Mouse (Mus musculus): ENCODE data around the gene Polr2e. TPM values are rescaled to one million over a fixed set of nuclear protein-coding genes. Genes with fewer than 3 reads are reported as not detected.

Gene Polr2e
- polyA plus RNA-seq, 1 experiment from 2014 or later: 233 TPM

DNA sequence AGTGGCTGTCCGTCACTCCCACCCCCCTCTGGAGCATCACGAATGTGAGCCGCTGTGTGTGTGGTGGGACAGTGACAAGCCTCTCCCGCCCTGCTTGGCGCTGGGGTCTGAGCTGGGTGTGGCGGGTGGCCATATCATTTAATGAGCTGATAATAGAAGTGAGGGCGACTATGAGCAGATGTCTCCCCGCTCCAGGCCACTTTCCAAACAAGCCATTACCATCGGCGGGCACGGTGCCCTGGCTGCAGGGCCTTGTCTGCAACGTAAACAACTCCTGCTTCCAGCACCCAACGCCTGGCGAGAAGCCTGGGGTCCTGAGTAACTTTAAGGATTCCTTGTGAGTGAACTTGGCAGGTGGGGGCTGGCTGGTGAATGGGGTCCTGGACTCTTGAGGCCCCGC is 41.8 kb downstream of the Polr2e start:
- Histone ChIP-seq H3K27me3 (ENCODE audit: insufficient read depth, poor library complexity, severe bottlenecking) (peaks cover 49% of the 10 kb centered on the region), H3K4me3 (peak overlapping the region; percentile 68), H3K27ac (peak overlapping the region; percentile 85), H3K36me3 (peaks cover 32% of the 10 kb centered on the region), H3K9me3 (no peaks in the 10 kb centered on the region), H3K4me1 (peaks cover 37% of the 10 kb centered on the region)
- WGBS: 4% methylated on average over 15 of the region's 15 CpGs
- DNase-seq (ENCODE audit: low spot score): no peak

DNA sequence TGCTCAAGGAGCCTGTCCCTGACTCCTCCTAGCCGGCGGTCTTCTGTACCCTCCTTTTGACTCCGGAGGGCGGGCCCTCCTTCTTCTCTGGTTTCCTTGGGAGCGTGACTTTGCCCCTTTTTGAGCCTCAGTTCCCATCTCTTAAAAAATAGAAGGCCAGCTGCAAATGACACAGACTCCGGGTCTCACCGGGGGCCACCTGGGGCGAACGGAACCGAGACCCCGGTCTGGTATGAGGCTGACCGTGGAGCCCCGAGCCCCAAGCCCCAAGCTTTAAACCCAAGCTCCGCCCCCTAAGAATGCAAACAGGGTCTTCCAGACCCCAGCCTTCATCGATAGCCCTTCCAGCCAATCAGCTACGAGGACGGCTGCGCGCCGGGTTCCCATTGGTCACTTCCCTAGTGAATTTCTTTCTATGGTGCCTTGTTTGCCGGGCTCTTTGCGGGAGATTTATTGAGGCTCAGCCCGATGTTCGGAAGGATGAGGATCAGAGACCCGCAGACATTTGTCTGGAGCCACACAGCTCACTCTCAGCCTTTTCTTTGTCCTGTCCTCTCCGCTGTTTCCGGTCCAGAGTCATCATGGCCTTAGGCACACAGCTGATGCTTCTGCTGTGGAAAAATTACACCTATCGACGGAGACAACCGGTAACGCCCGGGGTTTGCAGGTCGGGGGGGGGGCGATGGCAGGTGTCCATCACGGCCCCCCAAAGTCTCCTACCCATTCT is 42.4 kb downstream of the Polr2e start:
- Histone ChIP-seq H3K27ac (peak overlapping the region; percentile 85), H3K4me1 (peaks cover 31% of the 10 kb centered on the region), H3K9me3 (no peaks in the 10 kb centered on the region), H3K36me3 (peaks cover 38% of the 10 kb centered on the region), H3K27me3 (ENCODE audit: insufficient read depth, poor library complexity, severe bottlenecking) (peaks cover 43% of the 10 kb centered on the region), H3K4me3 (peak overlapping the region; percentile 68)
- peak; percentile 94 for DNase-seq (ENCODE audit: low spot score)
- WGBS: under 1% methylated on average over 35 of the region's 35 CpGs

DNA sequence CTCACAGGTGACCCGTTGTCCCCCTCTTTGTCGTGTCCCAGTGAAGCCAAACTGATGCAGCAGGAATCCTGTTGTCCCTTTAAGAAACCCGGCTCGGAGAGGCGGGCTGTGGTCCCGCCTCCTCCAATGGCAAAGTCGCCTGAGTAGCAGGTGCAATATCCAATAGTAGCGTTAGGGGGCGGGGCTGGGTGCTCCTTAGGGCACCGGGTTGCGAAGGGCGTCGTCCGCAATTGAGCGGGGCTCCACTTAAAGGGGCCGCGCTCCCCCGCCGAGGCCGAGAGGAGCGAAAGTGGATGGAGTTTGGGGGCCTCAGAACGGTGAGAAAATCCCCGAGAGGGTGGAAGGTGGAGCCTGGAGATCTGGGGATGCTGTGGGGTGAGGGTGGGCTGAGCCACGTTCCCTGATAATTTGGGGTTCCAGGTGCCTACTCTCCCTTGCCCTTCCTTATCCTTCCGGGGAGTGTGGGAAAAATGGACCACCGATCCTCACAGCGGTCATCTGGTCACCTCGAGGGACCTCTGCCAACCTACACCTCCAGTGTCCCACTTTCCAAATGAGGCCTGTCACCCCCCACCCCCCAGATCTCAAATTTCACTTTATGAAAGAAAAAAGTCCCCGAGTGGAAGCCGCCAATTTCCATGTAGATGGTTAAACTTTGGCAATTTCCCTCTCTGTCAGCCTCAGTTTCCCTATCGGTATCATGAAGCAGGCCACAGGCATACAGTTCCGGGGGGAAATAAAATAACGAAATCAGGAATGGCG is 43.1 kb downstream of the Polr2e start, which contains the start of gene Abca7:
Gene Abca7, plus strand, starts transcription at position 223 of the 762 bp plus-strand sequence.
- WGBS: under 1% methylated on average over 34 of the region's 34 CpGs
- peaks cover 36% of the 10 kb centered on the region for H3K27me3 ChIP-seq (ENCODE audit: insufficient read depth, poor library complexity, severe bottlenecking)

DNA sequence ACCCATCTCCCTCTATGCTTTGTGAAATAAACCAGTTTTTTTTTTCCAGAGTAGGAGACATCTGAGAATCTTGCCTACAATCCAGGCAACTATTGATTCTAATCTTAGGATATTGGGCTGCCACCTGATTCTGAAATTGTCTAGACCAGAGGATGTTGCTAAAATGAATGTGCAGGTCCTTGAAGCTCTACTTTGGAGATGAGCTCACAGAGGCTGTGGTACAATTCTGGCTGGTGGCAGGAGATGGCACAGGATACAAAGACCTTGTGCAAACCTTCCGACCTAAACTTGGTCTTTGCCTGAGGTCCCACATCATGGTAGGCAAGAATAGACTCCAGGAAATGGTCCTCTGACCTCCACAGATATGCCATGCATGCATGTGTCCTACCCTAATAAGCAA is 44.0 kb downstream of the Polr2e start:
- Histone ChIP-seq H3K27me3 (ENCODE audit: insufficient read depth, poor library complexity, severe bottlenecking) (peaks cover 27% of the 10 kb centered on the region), H3K27ac (no peak overlapping the region), H3K4me1 (peaks cover 33% of the 10 kb centered on the region), H3K4me3 (no peak overlapping the region), H3K9me3 (0 out of 2 replicates have a peak, but pooled peaks cover 3% of the 10 kb centered on the region), H3K36me3 (peaks cover 54% of the 10 kb centered on the region)
- 57% methylated on average over 1 of the region's 1 CpGs for WGBS
- no peak for DNase-seq (ENCODE audit: low spot score)

More for the DNA sequence above, 43.1 kb downstream of the Polr2e start, which contains the start of gene Abca7:
- peak; percentile 98 for DNase-seq (ENCODE audit: low spot score)
- Histone ChIP-seq H3K9me3 (0 out of 2 replicates have a peak, but pooled peaks cover 3% of the 10 kb centered on the region), H3K27ac (peak within 1 kb of the TSS; percentile 85), H3K4me1 (peaks cover 28% of the 10 kb centered on the region), H3K4me3 (peak within 1 kb of the TSS; percentile 68), H3K36me3 (peaks cover 46% of the 10 kb centered on the region)

DNA sequence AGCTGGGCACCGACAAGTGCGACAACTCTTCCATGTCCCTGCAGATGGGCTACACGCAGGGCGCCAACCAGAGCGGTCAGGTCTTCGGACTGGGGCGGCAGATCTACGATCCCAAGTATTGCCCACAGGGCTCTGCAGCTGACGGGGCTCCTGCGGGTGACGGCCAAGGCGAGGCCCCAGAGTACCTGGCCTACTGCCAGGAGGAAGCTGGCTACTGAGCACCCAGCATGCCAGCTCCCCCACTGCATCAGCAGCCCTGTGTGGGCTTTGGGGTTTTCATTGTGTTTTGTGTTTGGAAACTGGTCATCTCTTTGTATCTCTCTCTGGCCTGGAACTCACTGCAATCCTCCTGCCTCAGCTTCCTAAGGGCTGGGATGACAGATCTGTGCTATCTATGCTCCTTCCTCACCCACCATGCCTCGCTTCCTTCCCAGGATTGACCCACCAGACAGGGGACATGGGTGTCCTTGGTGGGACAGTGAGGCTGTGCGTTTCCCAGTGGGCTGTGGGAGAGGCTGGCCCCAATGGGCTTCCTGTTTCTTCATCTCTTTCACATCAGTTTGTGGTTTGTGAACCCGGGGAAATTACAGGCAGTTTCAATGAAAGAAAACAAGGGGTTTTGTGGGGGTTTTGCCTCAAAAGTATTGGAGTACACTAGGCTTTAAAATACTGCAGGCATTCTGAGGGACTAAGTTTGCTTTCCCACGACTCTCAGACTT is 45.0 kb downstream of the Polr2e start:
- H3K9me3 ChIP-seq: 0 out of 2 replicates have a peak, but pooled peaks cover 3% of the 10 kb centered on the region
- DNase-seq (ENCODE audit: low spot score): no peak
- peak overlapping the region; percentile 1; the same call in 1 of the 2 replicates for H3K27ac ChIP-seq
- peaks cover 17% of the 10 kb centered on the region for H3K27me3 ChIP-seq (ENCODE audit: insufficient read depth, poor library complexity, severe bottlenecking)
- H3K36me3 ChIP-seq: peaks cover 58% of the 10 kb centered on the region
- 90% methylated on average over 16 of the region's 16 CpGs for WGBS
- H3K4me3 ChIP-seq: no peak overlapping the region
- H3K4me1 ChIP-seq: peaks cover 42% of the 10 kb centered on the region

DNA sequence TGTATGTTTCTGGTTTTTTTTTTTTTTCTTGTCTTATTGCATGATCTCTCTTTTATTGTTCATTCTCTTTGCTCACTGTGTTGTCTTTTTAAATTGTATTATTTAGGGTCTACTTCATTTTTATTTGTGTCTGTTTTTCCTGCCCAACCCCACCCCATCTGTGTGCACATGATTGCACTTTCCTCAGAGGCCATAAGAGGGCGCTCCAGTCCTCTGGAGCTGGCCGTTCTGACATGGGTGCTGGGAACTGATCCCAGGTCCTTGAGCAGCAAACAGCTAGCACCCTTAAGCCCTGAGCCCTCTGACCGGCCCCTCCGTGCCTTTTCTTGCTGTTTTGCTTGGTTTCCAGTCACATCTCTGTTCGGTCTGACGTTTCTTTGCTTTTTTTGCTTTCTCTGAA is 48.0 kb downstream of the Polr2e start:
- H3K4me3 ChIP-seq: 0 out of 2 replicates have a peak overlapping the region, but pooled peaks have one; percentile 3
- H3K4me1 ChIP-seq: peaks cover 53% of the 10 kb centered on the region
- no peak for DNase-seq (ENCODE audit: low spot score)
- H3K27ac ChIP-seq: no peak overlapping the region
- no peaks in the 10 kb centered on the region for H3K27me3 ChIP-seq (ENCODE audit: insufficient read depth, poor library complexity, severe bottlenecking)
- 0 out of 2 replicates have a peak, but pooled peaks cover 3% of the 10 kb centered on the region for H3K9me3 ChIP-seq
- WGBS: 90% methylated on average over 6 of the region's 6 CpGs
- H3K36me3 ChIP-seq: peaks cover 56% of the 10 kb centered on the region

DNA sequence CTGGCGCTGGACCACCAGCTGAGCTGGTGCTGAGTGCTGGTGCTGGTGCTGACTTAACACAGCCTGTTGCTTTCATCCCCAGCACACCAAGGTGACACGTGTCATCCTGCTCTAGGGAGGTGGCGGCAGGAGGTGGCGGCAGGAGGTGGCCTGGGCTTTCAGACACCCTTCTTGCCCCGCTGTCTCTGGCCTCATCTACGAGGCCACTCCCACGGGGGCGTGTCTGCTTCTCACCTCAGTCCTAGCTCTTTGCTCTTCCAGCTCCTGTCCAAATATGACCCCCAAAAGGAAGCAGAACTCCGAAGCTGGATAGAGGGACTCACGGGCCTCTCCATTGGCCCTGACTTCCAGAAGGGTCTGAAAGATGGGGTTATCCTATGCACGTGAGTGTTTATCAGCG is 48.5 kb downstream of the Polr2e start:
- Histone ChIP-seq H3K36me3 (peaks cover 56% of the 10 kb centered on the region), H3K4me1 (peaks cover 55% of the 10 kb centered on the region), H3K27ac (no peak overlapping the region), H3K9me3 (0 out of 2 replicates have a peak, but pooled peaks cover 3% of the 10 kb centered on the region), H3K27me3 (ENCODE audit: insufficient read depth, poor library complexity, severe bottlenecking) (no peaks in the 10 kb centered on the region), H3K4me3 (peak overlapping the region; percentile 86; the same call in 1 of the 2 replicates)
- 67% methylated on average over 12 of the region's 12 CpGs for WGBS
- no peak for DNase-seq (ENCODE audit: low spot score)

DNA sequence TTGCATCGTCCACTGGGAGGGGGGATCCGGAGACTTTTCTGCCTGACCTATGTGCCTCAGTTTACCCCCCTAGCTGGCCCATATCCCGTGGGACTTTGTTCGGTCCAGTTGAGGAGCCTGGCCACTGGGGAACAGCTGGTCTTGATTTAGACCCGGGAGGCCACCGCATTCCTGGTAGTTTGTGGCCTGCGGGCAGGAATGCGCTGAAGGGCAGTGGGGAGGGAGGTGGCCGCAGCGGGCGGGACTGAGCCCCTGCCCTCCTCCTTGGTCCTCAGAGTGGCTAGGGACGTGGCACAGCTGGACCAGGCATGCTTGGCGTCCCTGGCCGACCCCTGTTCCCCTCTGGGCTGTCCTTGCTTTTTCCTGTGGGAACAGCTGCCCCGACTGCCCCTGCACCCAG is 49.7 kb downstream of the Polr2e start:
- Histone ChIP-seq H3K9me3 (0 out of 2 replicates have a peak, but pooled peaks cover 3% of the 10 kb centered on the region), H3K4me3 (peak overlapping the region; percentile 86), H3K4me1 (peaks cover 61% of the 10 kb centered on the region), H3K27me3 (ENCODE audit: insufficient read depth, poor library complexity, severe bottlenecking) (no peaks in the 10 kb centered on the region), H3K36me3 (peaks cover 48% of the 10 kb centered on the region), H3K27ac (peak overlapping the region; percentile 98)
- no peak for DNase-seq (ENCODE audit: low spot score)
- WGBS: 13% methylated on average over 15 of the region's 15 CpGs

DNA sequence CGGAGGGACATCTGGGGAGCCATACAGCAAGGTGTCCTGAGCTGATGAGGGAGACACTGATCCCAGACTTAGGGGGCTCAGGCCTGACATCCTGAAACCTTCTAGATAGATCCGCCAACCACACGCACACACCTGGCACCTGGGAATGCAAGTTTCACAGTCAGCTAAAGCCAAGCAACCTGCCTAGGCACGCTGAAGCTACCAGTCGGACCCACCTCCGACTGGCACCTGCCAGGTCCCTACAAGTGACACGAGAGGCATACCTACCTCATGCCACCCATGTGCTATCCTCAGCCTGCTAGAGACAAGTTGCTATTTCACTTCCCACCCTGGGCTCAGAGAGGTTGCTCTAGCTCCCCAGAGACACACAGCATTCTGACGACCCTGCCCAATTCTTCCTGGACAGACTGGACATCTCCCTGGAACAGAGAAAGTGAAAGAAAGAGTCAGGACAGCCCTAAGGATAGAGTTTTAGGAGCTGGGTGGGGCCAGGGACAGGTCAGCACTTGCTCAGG is 50.3 kb downstream of the Polr2e start:
- H3K27me3 ChIP-seq (ENCODE audit: insufficient read depth, poor library complexity, severe bottlenecking): no peaks in the 10 kb centered on the region
- H3K36me3 ChIP-seq: peaks cover 42% of the 10 kb centered on the region
- DNase-seq (ENCODE audit: low spot score): no peak
- peak overlapping the region; percentile 86 for H3K4me3 ChIP-seq
- WGBS: 24% methylated on average over 8 of the region's 8 CpGs
- peaks cover 60% of the 10 kb centered on the region for H3K4me1 ChIP-seq
- H3K27ac ChIP-seq: peak overlapping the region; percentile 98
- 0 out of 2 replicates have a peak, but pooled peaks cover 3% of the 10 kb centered on the region for H3K9me3 ChIP-seq

DNA sequence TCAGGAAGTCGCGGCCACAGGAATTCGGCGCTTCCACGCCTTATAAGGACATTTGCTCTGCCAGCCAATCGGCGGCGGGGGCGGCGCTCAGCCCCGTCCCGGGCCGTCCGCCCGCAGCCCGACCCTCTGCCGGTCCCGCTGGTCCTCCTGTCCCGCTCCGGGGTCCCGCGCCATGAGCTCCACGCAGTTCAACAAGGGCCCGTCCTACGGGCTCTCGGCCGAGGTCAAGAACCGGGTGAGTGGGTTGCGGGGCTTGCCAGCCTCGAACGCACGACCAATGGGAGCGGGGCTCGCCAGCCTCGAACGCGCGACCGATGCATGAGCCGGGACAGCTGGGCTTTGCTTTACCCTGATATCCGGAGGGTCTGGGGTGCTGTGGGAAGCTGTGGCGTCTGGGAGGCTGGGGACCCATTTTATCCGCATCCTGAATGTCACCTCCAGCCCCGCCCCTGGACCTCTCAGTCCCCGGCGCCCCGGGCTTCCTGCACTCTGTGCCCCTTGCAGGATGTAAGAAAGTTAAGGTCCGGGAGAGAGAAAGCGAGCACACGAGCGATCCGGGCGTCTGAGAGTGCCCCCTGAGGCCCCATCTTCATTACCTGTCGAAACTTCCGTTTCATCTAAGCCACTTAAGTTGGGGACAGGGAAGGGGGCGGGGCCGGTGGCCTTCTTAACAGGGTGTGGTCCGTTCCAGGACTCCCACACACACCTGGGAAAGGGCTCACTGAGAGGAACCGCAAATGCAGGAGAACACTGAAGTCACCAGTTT is 50.9 kb downstream of the Polr2e start, which contains the start of gene Cnn2:
Gene Cnn2, plus strand, starts transcription at position 79 of the 766 bp plus-strand sequence.
- H3K4me1 ChIP-seq: peaks cover 60% of the 10 kb centered on the region
- 0 out of 2 replicates have a peak, but pooled peaks cover 3% of the 10 kb centered on the region for H3K9me3 ChIP-seq
- H3K4me3 ChIP-seq: peak within 1 kb of the TSS; percentile 86
- under 1% methylated on average over 59 of the region's 59 CpGs for WGBS
- peak; percentile 89 for DNase-seq (ENCODE audit: low spot score)
- peak within 1 kb of the TSS; percentile 98 for H3K27ac ChIP-seq
- no peaks in the 10 kb centered on the region for H3K27me3 ChIP-seq (ENCODE audit: insufficient read depth, poor library complexity, severe bottlenecking)
- peaks cover 36% of the 10 kb centered on the region for H3K36me3 ChIP-seq

DNA sequence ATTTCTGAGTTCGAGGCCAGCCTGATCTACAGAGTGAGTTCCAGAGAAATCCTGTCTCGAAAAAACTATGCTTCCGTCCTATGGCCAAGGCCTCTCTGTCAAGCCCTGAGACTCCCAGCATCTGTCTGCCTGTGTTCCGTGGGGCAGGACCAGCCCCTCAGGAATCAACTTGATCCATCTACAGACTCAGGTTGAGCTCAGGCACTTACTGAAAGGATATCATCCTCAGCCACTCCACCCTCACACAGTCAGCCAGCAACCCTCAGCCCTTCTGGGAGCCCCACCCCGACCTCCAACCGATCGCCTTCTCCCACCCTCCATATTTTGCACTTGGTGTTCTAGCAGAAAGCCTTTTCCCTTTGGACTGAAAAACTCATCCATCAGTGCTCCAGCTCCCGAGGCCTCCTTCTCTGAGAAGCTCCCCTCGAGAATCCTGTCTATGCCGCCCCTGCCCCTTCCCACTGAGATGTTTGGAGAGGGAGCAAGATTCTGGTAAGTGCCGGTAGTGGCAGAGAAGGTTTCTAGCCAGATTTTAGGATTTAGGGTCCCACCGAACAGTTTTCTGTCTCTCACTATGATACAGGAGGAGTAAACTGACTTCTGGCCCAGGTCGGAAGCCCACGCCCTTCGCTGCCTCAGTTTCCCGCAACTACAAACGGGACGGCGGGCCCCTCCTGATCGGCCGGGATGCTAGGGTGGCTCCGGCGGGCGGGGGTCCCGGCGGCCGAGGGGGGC is 51.7 kb downstream of the Polr2e start:
- Histone ChIP-seq H3K9me3 (0 out of 2 replicates have a peak, but pooled peaks cover 3% of the 10 kb centered on the region), H3K27ac (peak overlapping the region; percentile 98), H3K27me3 (ENCODE audit: insufficient read depth, poor library complexity, severe bottlenecking) (no peaks in the 10 kb centered on the region), H3K4me3 (peak overlapping the region; percentile 86), H3K36me3 (peaks cover 28% of the 10 kb centered on the region), H3K4me1 (peaks cover 68% of the 10 kb centered on the region)
- DNase-seq (ENCODE audit: low spot score): no peak
- 7% methylated on average over 27 of the region's 27 CpGs for WGBS

Data from heart, embryonic 10.5 days (tissue).